Mouse (Mus musculus) stomach, postnatal 0 days (tissue): ENCODE data around the gene Mturn. TPM values are rescaled to one million over a fixed set of nuclear protein-coding genes. Genes with fewer than 3 reads are reported as not detected.

Source experiments
- ATAC-seq: fragments of 200-750 bp; cut with Nextera tagmentation; 2 replicates; pipeline ENCODE4 v1.8.0; 2017; ENCODE audit not compliant: low FRiP score, low TSS enrichment
- DNase-seq: peaks from one replicate; pipeline ENCODE4 v3.0.0-alpha.2; 2016; ENCODE audit warnings: low spot score
- H3K27ac ChIP-seq: fragments of 300-500 bp; sonication (generic); replicated peaks from 2 replicates; pipeline ENCODE4 v1.5.1; 2014; ENCODE audit warnings: mild to moderate bottlenecking, control low read depth
- H3K27me3 ChIP-seq: fragments of 300-500 bp; sonication (generic); 2 replicates; pipeline ENCODE4 v1.6.1; 2014; ENCODE audit warnings: low read length; ENCODE audit not compliant: control insufficient read depth, insufficient read depth
- H3K36me3 ChIP-seq: fragments of 300-500 bp; sonication (generic); 2 replicates; pipeline ENCODE4 v1.6.1; 2014; ENCODE audit warnings: low read length, mixed read lengths; ENCODE audit not compliant: control insufficient read depth, insufficient read depth
- H3K4me1 ChIP-seq: fragments of 300-500 bp; sonication (generic); replicated peaks from 2 replicates; pipeline ENCODE4 v1.6.1; 2014; ENCODE audit warnings: antibody characterized with exemption; ENCODE audit not compliant: control insufficient read depth, insufficient read depth
- H3K4me2 ChIP-seq: fragments of 300-500 bp; sonication (generic); replicated peaks from 2 replicates; pipeline ENCODE4 v1.6.1; 2014; ENCODE audit warnings: low read depth, mild to moderate bottlenecking, control low read depth, moderate library complexity
- H3K4me3 ChIP-seq: fragments of 300-500 bp; sonication (generic); 2 replicates; pipeline ENCODE4 v1.5.1; 2014; ENCODE audit warnings: low read depth, low read length, control low read depth
- H3K9ac ChIP-seq: fragments of 300-500 bp; sonication (generic); 2 replicates; pipeline ENCODE4 v1.6.1; 2014; ENCODE audit warnings: mild to moderate bottlenecking, low read length, control low read depth, mixed read lengths
- H3K9me3 ChIP-seq: fragments of 300-500 bp; sonication (generic); 2 replicates; pipeline ENCODE4 v1.6.1; 2016; ENCODE audit warnings: low read length; ENCODE audit not compliant: control insufficient read depth
- CTCF ChIP-seq: IDR thresholded peaks from 2 replicates; pipeline ENCODE4 v1.5.1; 2016; ENCODE audit warnings: antibody characterized with exemption, low read depth, mild to moderate bottlenecking, moderate library complexity
- EP300 ChIP-seq: optimal IDR thresholded peaks from 2 replicates; pipeline ENCODE3; 2016; ENCODE audit warnings: antibody characterized with exemption
- WGBS: fragments of 180-500 bp; shearing (Covaris S2); extraction: QIAGEN DNeasy Blood & Tissue Kit; methylation state at CpG from one replicate; pipeline ENCODE4 v1.1.7; 2014; 5-methylcytosine and 5-hydroxymethylcytosine counted together
- polyA plus RNA-seq: library from polyadenylated mRNA; unstranded; fragments of >200 nt; fragmentation: Nextera tagmentation; extraction: Ambion mirVana; gene quantifications from 2 replicates; pipeline ENCODE4 v1.2.1, GENCODE M21; 2015

Mturn gene
- polyA plus RNA-seq, 1 experiment from 2014 or later: 3.3 TPM

GRCm38 (mm10) chr6:54700516-54700915 is 19.1 kb downstream of the Mturn start:
- no peak overlapping the region for H3K9ac ChIP-seq
- WGBS: 93% methylated on average over 2 of the region's 2 CpGs
- no peak overlapping the region for H3K4me2 ChIP-seq
- H3K9me3 ChIP-seq: no peaks in the 10 kb centered on the region
- ATAC-seq: no peak
- H3K4me1 ChIP-seq: 0 out of 2 replicates have a peak, but pooled peaks cover 5% of the 10 kb centered on the region
- no peak for TF ChIP-seq CTCF
- no peak for TF ChIP-seq EP300
- no peak overlapping the region for H3K4me3 ChIP-seq
- no peaks in the 10 kb centered on the region for H3K36me3 ChIP-seq
- DNase-seq: no peak
- no peaks in the 10 kb centered on the region for H3K27me3 ChIP-seq
- H3K27ac ChIP-seq: no peak overlapping the region

- no peak overlapping the region for H3K27ac ChIP-seq
- 72% methylated on average over 9 of the region's 9 CpGs for WGBS
- no peaks in the 10 kb centered on the region for H3K9me3 ChIP-seq
- DNase-seq (no peak), ATAC-seq (no peak)
- no peaks in the 10 kb centered on the region for H3K36me3 ChIP-seq
- H3K4me3 ChIP-seq: no peak overlapping the region
- H3K27me3 ChIP-seq: no peaks in the 10 kb centered on the region
- 0 out of 2 replicates have a peak, but pooled peaks cover 5% of the 10 kb centered on the region for H3K4me1 ChIP-seq
- TF ChIP-seq CTCF: no peak
- no peak for TF ChIP-seq EP300
- no peak overlapping the region for H3K4me2 ChIP-seq
- no peak overlapping the region for H3K9ac ChIP-seq
Observed at GRCm38 (mm10) chr6:54701901-54702300, 20.5 kb downstream of the Mturn start.

- Histone ChIP-seq H3K4me2 (no peak overlapping the region), H3K27me3 (no peaks in the 10 kb centered on the region), H3K4me1 (0 out of 2 replicates have a peak, but pooled peaks cover 1% of the 10 kb centered on the region), H3K36me3 (no peaks in the 10 kb centered on the region), H3K27ac (no peak overlapping the region), H3K4me3 (no peak overlapping the region), H3K9ac (no peak overlapping the region), H3K9me3 (no peaks in the 10 kb centered on the region)
- TF ChIP-seq CTCF (no peak), EP300 (no peak)
- ATAC-seq (no peak), DNase-seq (no peak)
- WGBS: 35% methylated on average over 14 of the region's 14 CpGs
Observed at GRCm38 (mm10) chr6:54703633-54704538, 22.5 kb downstream of the Mturn start.

- Histone ChIP-seq H3K4me2 (no peak overlapping the region), H3K9me3 (no peaks in the 10 kb centered on the region), H3K4me1 (no peaks in the 10 kb centered on the region), H3K36me3 (no peaks in the 10 kb centered on the region), H3K27me3 (no peaks in the 10 kb centered on the region), H3K27ac (no peak overlapping the region), H3K9ac (no peak overlapping the region), H3K4me3 (no peak overlapping the region)
- DNase-seq: no peak
- WGBS: 27% methylated on average over 6 of the region's 6 CpGs
- no peak for ATAC-seq
- no peak for TF ChIP-seq CTCF
- no peak for TF ChIP-seq EP300
Observed at GRCm38 (mm10) chr6:54704539-54704845, 23.1 kb downstream of the Mturn start.

GRCm38 (mm10) chr6:54704847-54705246 is 23.4 kb downstream of the Mturn start:
- Histone ChIP-seq H3K27me3 (no peaks in the 10 kb centered on the region), H3K27ac (no peak overlapping the region), H3K9ac (no peak overlapping the region), H3K4me3 (no peak overlapping the region), H3K36me3 (no peaks in the 10 kb centered on the region), H3K4me1 (no peaks in the 10 kb centered on the region), H3K9me3 (no peaks in the 10 kb centered on the region), H3K4me2 (no peak overlapping the region)
- no peak for TF ChIP-seq EP300
- no peak for TF ChIP-seq CTCF
- WGBS: 45% methylated on average over 5 of the region's 5 CpGs
- ATAC-seq: no peak
- no peak for DNase-seq

- ATAC-seq: peak; percentile 85
- H3K27me3 ChIP-seq: no peaks in the 10 kb centered on the region
- H3K4me1 ChIP-seq: no peaks in the 10 kb centered on the region
- H3K9ac ChIP-seq: no peak overlapping the region
- TF ChIP-seq CTCF (peak; percentile 71), EP300 (no peak)
- H3K9me3 ChIP-seq: no peaks in the 10 kb centered on the region
- H3K4me2 ChIP-seq: peak overlapping the region; percentile 25
- no peak overlapping the region for H3K4me3 ChIP-seq
- H3K36me3 ChIP-seq: no peaks in the 10 kb centered on the region
- WGBS: 12% methylated on average over 11 of the region's 11 CpGs
- H3K27ac ChIP-seq: no peak overlapping the region
- peak; percentile 45 for DNase-seq
Observed at GRCm38 (mm10) chr6:54705387-54705909, 24.0 kb downstream of the Mturn start.
